Mouse (Mus musculus): ENCODE measurements around the gene Usp30. TPM values are rescaled to one million over a fixed set of nuclear protein-coding genes. Genes with fewer than 3 reads are reported as not detected.

Usp30 gene
- polyA plus RNA-seq, 1 experiment from 2014 or later: 9.3 TPM

DNA sequence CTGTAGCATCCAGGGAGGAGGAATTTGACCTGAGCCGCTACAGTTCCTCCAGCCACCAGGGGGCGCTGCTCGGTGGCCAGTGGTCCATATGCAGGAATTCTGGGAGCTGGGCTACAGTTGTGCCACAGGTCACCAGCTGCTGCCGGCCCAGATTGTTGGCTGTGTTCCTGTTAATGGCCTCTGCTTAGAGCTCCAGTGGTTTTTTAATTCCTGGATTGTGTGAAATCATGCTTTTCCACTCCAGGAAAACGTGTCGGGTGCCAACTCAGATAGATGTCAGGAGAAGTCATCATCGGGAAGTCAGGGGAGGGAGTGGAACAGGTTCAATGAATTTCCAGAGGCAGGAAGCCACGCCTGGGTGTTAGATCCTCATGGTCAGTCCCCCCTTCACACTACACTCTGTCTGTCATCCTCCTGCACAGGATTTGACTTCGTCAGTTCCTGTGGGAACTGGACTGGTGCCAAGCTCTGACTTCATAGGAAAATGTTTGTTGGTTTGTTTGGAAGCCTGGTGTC lies 13.0 kb upstream of the Usp30 start:
- no peaks in the 10 kb centered on the region for H3K36me3 ChIP-seq (ENCODE audit: control insufficient read depth, insufficient read depth, low read length)
- no peaks in the 10 kb centered on the region for H3K27me3 ChIP-seq (replicated peaks; ENCODE audit: control insufficient read depth, insufficient read depth, low read length)
- H3K9ac ChIP-seq (ENCODE audit: low read depth, low read length): no peak overlapping the region
- peak overlapping the region; percentile 39 for H3K4me2 ChIP-seq (ENCODE audit: low read depth, low read length)
- no peak overlapping the region for H3K4me3 ChIP-seq (ENCODE audit: low read length)
- H3K9me3 ChIP-seq (ENCODE audit: control insufficient read depth, low read length): no peaks in the 10 kb centered on the region
- H3K27ac ChIP-seq (ENCODE audit: low read length): 0 out of 2 replicates have a peak overlapping the region, but pooled peaks have one; percentile 11
- peaks cover 3% of the 10 kb centered on the region; the same call in 1 of the 2 replicates for H3K4me1 ChIP-seq (ENCODE audit: control insufficient read depth, insufficient read depth, low read length)
- 24% methylated on average over 9 of the region's 9 CpGs for WGBS
- peak; percentile 56; the same call in 1 of the 2 replicates for ATAC-seq

DNA sequence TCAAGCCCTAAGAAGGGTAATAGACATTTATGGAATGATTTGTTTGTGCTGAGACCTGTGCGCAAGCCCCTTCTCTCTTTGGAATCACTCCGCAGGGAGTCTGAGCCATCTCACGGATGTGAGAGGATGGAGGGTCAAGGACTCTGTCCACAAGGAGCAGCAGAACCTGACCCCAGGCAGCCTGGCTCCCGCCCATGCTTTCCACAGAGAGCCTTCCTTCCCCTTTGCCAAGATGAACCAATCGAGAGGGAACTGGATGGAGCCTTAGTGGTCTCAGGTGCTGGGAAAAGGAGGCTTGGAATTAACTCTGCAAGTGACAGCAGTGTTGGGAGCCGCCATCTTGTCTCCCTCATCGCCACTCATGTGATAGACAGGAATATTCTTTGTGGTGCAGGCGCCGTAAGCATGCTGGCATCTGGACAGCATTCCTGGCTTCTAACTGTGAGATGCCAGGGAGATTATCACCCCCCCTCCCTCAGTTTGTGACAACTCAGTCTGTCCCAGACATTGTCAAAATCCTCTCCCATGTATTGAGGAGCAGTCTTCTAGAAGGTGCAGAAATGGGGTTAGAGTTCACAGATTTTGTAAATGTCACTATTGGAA lies 8.0 kb upstream of the Usp30 start:
- ATAC-seq: no peak
- Histone ChIP-seq H3K9me3 (ENCODE audit: control insufficient read depth, low read length) (no peaks in the 10 kb centered on the region), H3K4me1 (ENCODE audit: control insufficient read depth, insufficient read depth, low read length) (peaks cover 1% of the 10 kb centered on the region; the same call in 1 of the 2 replicates), H3K27ac (ENCODE audit: low read length) (no peak overlapping the region), H3K4me3 (ENCODE audit: low read length) (no peak overlapping the region), H3K4me2 (ENCODE audit: low read depth, low read length) (no peak overlapping the region), H3K27me3 (replicated peaks; ENCODE audit: control insufficient read depth, insufficient read depth, low read length) (no peaks in the 10 kb centered on the region), H3K9ac (ENCODE audit: low read depth, low read length) (no peak overlapping the region), H3K36me3 (ENCODE audit: control insufficient read depth, insufficient read depth, low read length) (no peaks in the 10 kb centered on the region)
- whole genome bisulfite sequencing: 72% methylated on average over 9 of the region's 9 CpGs

DNA sequence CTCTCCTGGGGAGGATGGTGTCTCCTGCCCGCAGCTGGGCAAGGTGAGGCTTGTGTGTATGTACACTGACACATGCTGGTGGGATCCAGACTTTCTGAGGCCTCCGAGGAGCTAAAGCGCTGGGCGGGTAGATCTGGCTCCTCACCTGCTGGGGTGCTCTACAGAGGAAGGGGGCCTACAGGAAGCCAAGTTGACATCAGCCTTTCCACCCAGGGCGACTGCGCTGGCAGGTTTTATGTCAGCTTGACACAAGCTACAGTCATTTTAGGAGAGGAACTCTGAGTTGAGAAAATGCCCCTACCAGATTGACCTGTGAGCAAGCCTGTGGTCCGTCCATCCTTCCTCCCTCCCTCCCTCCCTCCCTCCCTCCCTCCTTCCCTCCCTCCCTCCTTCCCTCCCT lies 3.6 kb upstream of the Usp30 start:
- ATAC-seq: no peak
- Histone ChIP-seq H3K9me3 (ENCODE audit: control insufficient read depth, low read length) (no peaks in the 10 kb centered on the region), H3K4me2 (ENCODE audit: low read depth, low read length) (no peak overlapping the region), H3K27ac (ENCODE audit: low read length) (no peak overlapping the region), H3K27me3 (replicated peaks; ENCODE audit: control insufficient read depth, insufficient read depth, low read length) (no peaks in the 10 kb centered on the region), H3K9ac (ENCODE audit: low read depth, low read length) (no peak overlapping the region), H3K4me1 (ENCODE audit: control insufficient read depth, insufficient read depth, low read length) (no peaks in the 10 kb centered on the region), H3K4me3 (ENCODE audit: low read length) (no peak overlapping the region), H3K36me3 (ENCODE audit: control insufficient read depth, insufficient read depth, low read length) (no peaks in the 10 kb centered on the region)
- WGBS: 33% methylated on average over 7 of the region's 7 CpGs

DNA sequence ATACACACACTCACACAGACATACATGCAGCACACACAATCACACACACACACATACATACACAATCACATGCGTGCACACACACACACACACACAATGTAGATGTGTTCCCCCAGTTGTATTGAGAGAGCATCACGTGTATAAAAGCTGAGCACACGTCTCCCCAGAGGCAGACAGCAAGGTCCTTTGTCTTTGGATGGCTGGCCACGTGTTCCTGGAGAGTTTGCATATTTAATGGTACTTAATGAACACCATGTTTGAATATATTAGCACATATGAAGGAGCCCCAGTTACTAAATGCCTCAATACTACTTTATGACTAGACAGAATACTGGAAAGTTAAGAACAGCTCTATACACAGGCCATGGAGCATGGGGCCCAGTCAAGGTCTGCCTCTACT lies 1.3 kb upstream of the Usp30 start:
- 78% methylated on average over 4 of the region's 4 CpGs for WGBS
- ATAC-seq: no peak
- no peaks in the 10 kb centered on the region for H3K4me1 ChIP-seq (ENCODE audit: control insufficient read depth, insufficient read depth, low read length)
- no peak overlapping the region for H3K27ac ChIP-seq (ENCODE audit: low read length)
- no peaks in the 10 kb centered on the region for H3K9me3 ChIP-seq (ENCODE audit: control insufficient read depth, low read length)
- H3K9ac ChIP-seq (ENCODE audit: low read depth, low read length): no peak overlapping the region
- no peaks in the 10 kb centered on the region for H3K36me3 ChIP-seq (ENCODE audit: control insufficient read depth, insufficient read depth, low read length)
- no peaks in the 10 kb centered on the region for H3K27me3 ChIP-seq (replicated peaks; ENCODE audit: control insufficient read depth, insufficient read depth, low read length)
- no peak overlapping the region for H3K4me3 ChIP-seq (ENCODE audit: low read length)
- H3K4me2 ChIP-seq (ENCODE audit: low read depth, low read length): no peak overlapping the region

DNA sequence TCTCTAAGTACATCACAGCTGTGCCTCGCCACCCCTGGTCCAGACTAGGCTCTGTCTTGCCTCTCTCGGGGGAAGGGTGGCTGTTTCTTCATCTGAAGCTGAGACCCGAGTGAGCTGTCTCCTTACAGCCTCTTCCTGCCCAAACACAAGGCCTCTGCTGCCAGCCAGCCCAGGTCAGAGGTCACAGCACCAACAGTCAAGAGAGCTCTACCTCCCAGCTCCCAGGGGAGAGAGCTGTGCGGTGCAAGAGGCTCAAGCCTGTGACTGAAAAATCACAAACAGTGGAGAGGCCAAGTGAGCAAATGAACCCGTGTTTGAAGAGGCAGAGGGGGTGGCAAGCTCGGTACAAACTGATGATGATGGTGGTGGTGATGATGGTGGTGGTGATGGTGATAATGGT lies 1.3 kb downstream of the Usp30 start:
- WGBS: 36% methylated on average over 6 of the region's 6 CpGs
- no peaks in the 10 kb centered on the region for H3K4me1 ChIP-seq (ENCODE audit: control insufficient read depth, insufficient read depth, low read length)
- no peak for ATAC-seq

DNA sequence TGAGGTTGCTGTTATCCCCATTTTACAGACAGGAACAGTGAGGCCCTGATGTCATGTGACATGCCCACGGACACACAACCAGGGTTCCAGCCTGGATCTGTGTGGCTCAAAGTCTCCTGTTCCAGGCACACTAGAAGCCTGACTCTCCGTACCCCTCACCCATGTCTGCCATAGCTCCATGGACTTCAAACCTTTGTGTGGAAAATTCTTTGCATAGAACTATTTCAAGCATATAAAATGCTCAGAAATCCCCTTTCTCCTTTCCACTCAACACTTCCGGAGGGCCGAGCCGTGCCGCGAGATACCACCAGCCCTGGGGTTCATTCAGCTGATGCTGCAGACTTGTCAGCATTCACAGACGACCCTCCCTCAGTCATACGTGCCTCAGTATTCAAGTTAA lies 2.3 kb downstream of the Usp30 start:
- no peak for ATAC-seq
- H3K9ac ChIP-seq (ENCODE audit: low read depth, low read length): no peak overlapping the region
- WGBS: 83% methylated on average over 9 of the region's 9 CpGs

More for the DNA sequence above, 1.3 kb downstream of the Usp30 start:
- Histone ChIP-seq H3K27me3 (replicated peaks; ENCODE audit: control insufficient read depth, insufficient read depth, low read length) (no peaks in the 10 kb centered on the region), H3K9ac (ENCODE audit: low read depth, low read length) (no peak overlapping the region), H3K9me3 (ENCODE audit: control insufficient read depth, low read length) (no peaks in the 10 kb centered on the region), H3K4me2 (ENCODE audit: low read depth, low read length) (no peak overlapping the region), H3K4me3 (ENCODE audit: low read length) (no peak overlapping the region), H3K27ac (ENCODE audit: low read length) (no peak overlapping the region), H3K36me3 (ENCODE audit: control insufficient read depth, insufficient read depth, low read length) (no peaks in the 10 kb centered on the region)

DNA sequence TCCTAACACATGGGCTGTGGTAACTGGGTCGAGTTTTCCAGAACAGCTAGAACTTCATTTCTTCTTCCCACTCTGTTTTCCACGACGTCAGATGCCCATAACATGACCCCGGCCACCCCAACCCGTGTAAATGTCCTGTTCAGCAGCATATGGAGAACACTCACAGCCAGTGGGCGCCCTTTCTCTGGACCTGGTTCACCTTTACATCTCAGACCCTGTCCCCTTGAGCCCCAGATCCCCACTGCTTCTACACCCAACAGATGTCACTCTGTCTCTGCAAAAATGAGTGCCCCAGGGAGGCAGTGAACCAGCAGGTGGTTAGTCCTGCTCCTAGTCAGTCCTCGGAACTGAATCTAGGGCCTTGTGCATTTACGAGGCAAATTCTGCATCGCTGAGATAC lies 2.7 kb downstream of the Usp30 start:
- H3K4me2 ChIP-seq (ENCODE audit: low read depth, low read length): no peak overlapping the region
- WGBS: 68% methylated on average over 9 of the region's 9 CpGs
- ATAC-seq: no peak

More for the DNA sequence above, 2.3 kb downstream of the Usp30 start:
- Histone ChIP-seq H3K4me3 (ENCODE audit: low read length) (no peak overlapping the region), H3K4me2 (ENCODE audit: low read depth, low read length) (no peak overlapping the region), H3K27me3 (replicated peaks; ENCODE audit: control insufficient read depth, insufficient read depth, low read length) (no peaks in the 10 kb centered on the region), H3K4me1 (ENCODE audit: control insufficient read depth, insufficient read depth, low read length) (no peaks in the 10 kb centered on the region), H3K36me3 (ENCODE audit: control insufficient read depth, insufficient read depth, low read length) (no peaks in the 10 kb centered on the region), H3K27ac (ENCODE audit: low read length) (no peak overlapping the region), H3K9me3 (ENCODE audit: control insufficient read depth, low read length) (no peaks in the 10 kb centered on the region)

DNA sequence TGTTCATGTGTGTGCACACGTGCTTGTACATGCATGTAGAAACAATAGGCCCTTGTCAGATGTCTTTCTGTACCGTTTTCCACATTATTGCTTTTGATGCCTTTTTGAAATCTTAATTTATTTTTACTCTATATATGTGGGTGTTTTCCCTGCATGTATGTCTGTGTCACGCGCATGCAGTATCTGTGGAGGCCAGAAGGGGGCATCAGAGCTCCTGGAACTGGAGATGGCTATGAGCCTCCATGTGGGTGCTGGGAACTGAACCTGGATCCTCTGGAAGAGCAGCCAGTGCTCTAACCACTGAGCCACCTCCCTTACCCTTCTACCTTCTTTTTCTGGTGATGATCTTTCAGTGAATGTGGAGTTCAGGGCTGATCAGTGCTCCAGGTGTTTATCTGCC lies 5.6 kb downstream of the Usp30 start:
- H3K4me1 ChIP-seq (ENCODE audit: control insufficient read depth, insufficient read depth, low read length): no peaks in the 10 kb centered on the region
- WGBS: 92% methylated on average over 4 of the region's 4 CpGs
- no peak overlapping the region for H3K4me2 ChIP-seq (ENCODE audit: low read depth, low read length)
- H3K9me3 ChIP-seq (ENCODE audit: control insufficient read depth, low read length): no peaks in the 10 kb centered on the region
- H3K4me3 ChIP-seq (ENCODE audit: low read length): no peak overlapping the region
- H3K36me3 ChIP-seq (ENCODE audit: control insufficient read depth, insufficient read depth, low read length): no peaks in the 10 kb centered on the region
- no peaks in the 10 kb centered on the region for H3K27me3 ChIP-seq (replicated peaks; ENCODE audit: control insufficient read depth, insufficient read depth, low read length)
- H3K27ac ChIP-seq (ENCODE audit: low read length): no peak overlapping the region
- no peak for ATAC-seq
- no peak overlapping the region for H3K9ac ChIP-seq (ENCODE audit: low read depth, low read length)

More for the DNA sequence above, 2.7 kb downstream of the Usp30 start:
- Histone ChIP-seq H3K27ac (ENCODE audit: low read length) (no peak overlapping the region), H3K4me1 (ENCODE audit: control insufficient read depth, insufficient read depth, low read length) (no peaks in the 10 kb centered on the region), H3K4me3 (ENCODE audit: low read length) (no peak overlapping the region), H3K9me3 (ENCODE audit: control insufficient read depth, low read length) (no peaks in the 10 kb centered on the region), H3K9ac (ENCODE audit: low read depth, low read length) (no peak overlapping the region), H3K36me3 (ENCODE audit: control insufficient read depth, insufficient read depth, low read length) (no peaks in the 10 kb centered on the region), H3K27me3 (replicated peaks; ENCODE audit: control insufficient read depth, insufficient read depth, low read length) (no peaks in the 10 kb centered on the region)

DNA sequence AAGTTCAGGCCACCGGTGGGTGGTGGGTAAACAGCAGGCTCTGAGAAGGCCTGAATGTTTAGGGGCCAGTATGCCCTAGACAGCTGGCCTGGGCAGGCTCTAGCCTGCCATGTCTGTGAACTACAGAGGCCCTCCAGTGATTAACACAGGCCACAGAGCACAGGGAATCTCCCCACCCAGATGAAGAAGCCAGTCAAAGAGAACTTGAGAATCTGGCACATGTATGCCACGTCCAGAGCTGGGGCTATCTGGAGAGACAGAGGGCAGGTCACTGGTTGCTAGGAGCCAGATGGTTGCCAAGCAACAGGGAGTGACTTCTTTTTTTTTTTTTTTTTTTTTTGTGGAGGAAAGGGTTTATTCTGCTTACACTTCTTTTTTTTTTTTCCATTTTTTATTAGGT lies 7.0 kb downstream of the Usp30 start:
- Histone ChIP-seq H3K9ac (ENCODE audit: low read depth, low read length) (no peak overlapping the region), H3K27ac (ENCODE audit: low read length) (no peak overlapping the region), H3K9me3 (ENCODE audit: control insufficient read depth, low read length) (no peaks in the 10 kb centered on the region), H3K4me3 (ENCODE audit: low read length) (no peak overlapping the region), H3K4me2 (ENCODE audit: low read depth, low read length) (no peak overlapping the region), H3K36me3 (ENCODE audit: control insufficient read depth, insufficient read depth, low read length) (no peaks in the 10 kb centered on the region), H3K27me3 (replicated peaks; ENCODE audit: control insufficient read depth, insufficient read depth, low read length) (no peaks in the 10 kb centered on the region), H3K4me1 (ENCODE audit: control insufficient read depth, insufficient read depth, low read length) (no peaks in the 10 kb centered on the region)
- WGBS: 50% methylated on average over 2 of the region's 2 CpGs
- ATAC-seq: no peak

DNA sequence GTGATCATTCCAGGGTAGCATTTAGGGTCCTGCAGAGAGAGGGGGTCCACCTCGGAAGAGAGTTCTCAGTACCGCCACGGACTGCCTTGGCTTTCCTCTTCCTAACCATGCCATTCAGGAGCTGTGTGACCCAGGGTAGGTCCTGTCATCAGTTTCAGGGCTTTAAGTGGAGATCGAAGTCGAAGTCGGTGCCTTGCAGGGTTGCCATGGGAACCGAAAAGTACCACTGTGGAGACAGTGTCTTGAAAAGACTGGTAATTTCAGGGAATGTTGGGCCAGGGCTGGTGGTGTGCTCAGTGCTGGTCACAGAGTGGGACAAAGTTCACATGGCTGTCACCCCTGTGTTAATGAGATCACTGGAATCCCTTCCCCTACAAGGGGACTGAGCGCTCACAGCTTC lies 11.7 kb downstream of the Usp30 start:
- no peak overlapping the region for H3K27ac ChIP-seq (ENCODE audit: low read length)
- no peaks in the 10 kb centered on the region for H3K9me3 ChIP-seq (ENCODE audit: control insufficient read depth, low read length)
- no peaks in the 10 kb centered on the region for H3K4me1 ChIP-seq (ENCODE audit: control insufficient read depth, insufficient read depth, low read length)
- no peak overlapping the region for H3K4me3 ChIP-seq (ENCODE audit: low read length)
- H3K9ac ChIP-seq (ENCODE audit: low read depth, low read length): no peak overlapping the region
- WGBS: 57% methylated on average over 8 of the region's 8 CpGs
- no peaks in the 10 kb centered on the region for H3K27me3 ChIP-seq (replicated peaks; ENCODE audit: control insufficient read depth, insufficient read depth, low read length)
- no peaks in the 10 kb centered on the region for H3K36me3 ChIP-seq (ENCODE audit: control insufficient read depth, insufficient read depth, low read length)
- no peak overlapping the region for H3K4me2 ChIP-seq (ENCODE audit: low read depth, low read length)
- ATAC-seq: no peak
